Mouse (Mus musculus): ENCODE measurements around the gene Dixdc1.

GRCm38 (mm10) chr9:50727925-50728651 is 11.2 kb downstream of the Dixdc1 start:
- TF ChIP-seq NRF1 (IDR thresholded peaks at IDR 0.05; ENCODE audit: insufficient read depth, low read depth, low read length, poor library complexity, severe bottlenecking) (no peak), EP300 (IDR thresholded peaks at IDR 0.05; ENCODE audit: low read depth in 1 of 2, low read length in 2 of 2) (no peak), CTCF (IDR thresholded peaks at IDR 0.05 in 2 of 3, conservative IDR thresholded peaks at IDR 0.05 in 1 of 3; ENCODE audit: control insufficient read depth in 1 of 3, insufficient read depth in 1 of 3, low read depth in 2 of 3, low read length in 3 of 3, poor library complexity in 1 of 3, severe bottlenecking in 1 of 3) (no peak), MEF2A (IDR thresholded peaks at IDR 0.05; ENCODE audit: extremely low read depth, insufficient replicate concordance, low read depth, low read length, poor library complexity, severe bottlenecking) (no peak)
